Mouse (Mus musculus) liver, embryonic 14.5 days (tissue): ENCODE measurements around the gene Nxpe4.
"Not testable (repeated sequence)": the region's sequence is repeated elsewhere in the genome, so short reads cannot be mapped to it uniquely, and the experiment has no call there.

Source experiments
- CTCF ChIP-seq: IDR thresholded peaks from 2 replicates; pipeline ENCODE4 v1.5.1; 2016; ENCODE audit warnings: antibody characterized with exemption, low read depth, control low read depth
- EP300 ChIP-seq: IDR thresholded peaks from 2 replicates; pipeline ENCODE4 v1.6.1; 2016; ENCODE audit warnings: antibody characterized with exemption, low read depth

DNA sequence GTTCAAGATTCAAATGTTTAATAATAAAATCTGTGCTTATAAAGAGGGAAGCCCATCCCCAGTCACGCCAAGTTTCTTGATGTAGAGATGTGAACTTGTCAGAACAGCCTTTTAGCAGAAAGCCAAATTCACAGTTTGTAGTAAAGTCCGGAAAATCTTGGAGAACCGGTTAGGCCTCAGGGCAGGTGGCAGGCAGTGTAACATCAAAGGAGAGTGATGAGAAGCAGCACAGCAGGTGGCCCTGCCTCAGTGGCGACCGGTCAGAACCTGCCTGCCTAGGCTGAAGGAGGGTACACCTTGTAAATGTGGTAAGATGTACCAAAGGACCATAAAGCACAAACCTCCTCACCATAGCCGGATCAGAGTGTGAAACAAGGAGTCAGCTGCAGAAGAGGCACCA is 4.7 kb downstream of the Nxpe4 start:
- not testable (repeated sequence) for TF ChIP-seq CTCF, EP300
